Mouse (Mus musculus): ENCODE data around the gene Hmcn2.
A peak's percentile ranks its signal among the peaks of the same experiment; 100 is the strongest.

Hmcn2 gene

DNA sequence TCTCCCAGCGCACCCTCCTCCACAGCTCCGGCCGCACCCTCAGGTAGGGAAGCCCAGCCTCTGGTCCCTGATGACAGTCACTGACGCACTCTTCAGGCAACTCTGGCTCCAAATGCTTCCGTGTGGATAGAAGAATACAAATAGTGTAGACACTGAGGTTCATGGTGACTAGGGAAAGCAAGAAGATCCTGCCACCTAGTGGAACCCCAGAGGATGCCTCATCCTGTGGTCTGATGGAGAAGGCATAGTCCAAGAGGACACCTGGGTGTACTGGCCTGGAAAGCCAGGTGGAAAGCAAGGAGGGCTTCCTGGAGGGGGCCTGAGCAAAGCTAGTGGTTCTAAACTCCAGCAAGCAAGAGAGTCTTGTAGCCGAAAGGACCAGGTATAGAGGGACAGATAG, 106.7 kb downstream of the Hmcn2 start:
- DNase-seq, result peak in 1 of 2 experiments; percentile 29

DNA sequence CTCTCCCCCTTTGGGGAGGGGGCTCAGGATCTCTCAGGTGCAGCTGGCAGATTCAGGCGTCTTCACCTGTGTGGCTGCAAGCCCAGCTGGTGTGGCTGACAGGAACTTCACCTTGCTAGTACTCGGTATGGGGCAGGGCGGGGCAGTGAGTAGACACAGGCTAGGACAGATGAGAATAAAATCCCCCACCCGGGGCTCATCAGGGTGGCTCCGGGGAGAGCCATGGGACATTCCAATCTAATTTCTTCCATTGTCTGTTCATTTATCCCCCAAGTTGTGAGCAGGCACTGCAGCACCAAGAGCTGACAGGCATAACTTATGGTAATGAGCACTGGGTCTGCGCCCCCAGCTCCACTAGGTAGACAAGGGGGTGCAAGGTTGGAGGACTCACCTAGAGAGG, 108.4 kb downstream of the Hmcn2 start:
- no peak for DNase-seq

DNA sequence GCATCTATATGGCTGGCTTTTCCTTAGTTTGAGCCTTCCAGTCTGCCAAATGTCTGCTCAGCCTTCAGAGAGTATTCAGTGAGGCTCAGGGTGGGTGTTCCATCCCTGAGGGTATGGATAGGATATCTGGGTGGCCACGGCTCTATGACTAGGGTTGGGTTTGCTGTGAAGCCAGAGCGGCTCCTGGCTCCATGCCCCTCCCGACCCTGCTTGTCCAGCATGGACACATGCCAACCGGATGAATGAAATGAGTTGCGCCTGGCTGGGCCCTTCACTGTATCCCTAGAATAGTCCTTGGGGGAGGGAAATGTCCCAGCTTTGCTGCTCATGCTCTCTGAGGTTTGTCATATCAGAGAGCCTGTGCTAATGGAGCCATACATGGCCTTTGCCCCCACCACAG, 117.3 kb downstream of the Hmcn2 start:
- no peak for DNase-seq

DNA sequence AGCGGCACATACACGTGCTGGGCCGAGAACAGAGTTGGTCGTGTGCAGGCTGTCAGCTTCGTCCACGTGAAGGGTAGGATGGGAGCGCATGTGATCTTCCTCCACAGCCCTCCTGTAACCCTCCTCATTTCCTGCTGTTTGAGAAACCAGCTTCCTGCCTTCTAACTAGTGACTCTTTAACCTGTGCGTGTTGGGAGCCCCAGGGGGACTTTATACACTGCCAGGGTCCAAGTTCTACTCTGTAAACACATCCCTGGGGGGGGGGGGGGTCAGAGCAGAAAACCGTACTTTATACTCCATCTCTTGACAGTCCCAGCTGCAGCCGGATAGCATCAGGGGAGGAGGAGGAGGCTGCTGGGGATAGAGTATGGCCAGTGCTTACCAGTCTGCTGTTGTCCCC, 120.5 kb downstream of the Hmcn2 start:
- peak; percentile 74 to 85 for DNase-seq

DNA sequence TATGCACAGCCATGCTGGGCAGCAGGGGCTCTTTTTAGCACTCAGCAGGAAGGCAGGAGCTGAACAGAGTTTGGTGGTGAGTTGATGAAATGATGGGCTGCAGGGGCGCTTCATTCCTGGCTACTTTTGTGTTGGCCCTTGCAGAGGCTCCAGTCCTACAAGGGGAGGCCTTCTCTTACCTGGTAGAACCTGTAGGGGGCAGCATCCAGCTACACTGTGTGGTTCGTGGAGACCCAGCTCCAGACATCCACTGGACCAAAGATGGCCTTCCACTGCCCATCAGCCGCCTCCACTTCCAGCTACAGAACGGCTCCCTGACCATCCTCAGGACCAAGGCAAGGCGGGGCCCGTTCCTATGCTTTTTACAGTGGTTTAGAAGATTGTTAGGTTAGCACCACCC, 121.4 kb downstream of the Hmcn2 start:
- peak; percentile 80 to 87 for DNase-seq

DNA sequence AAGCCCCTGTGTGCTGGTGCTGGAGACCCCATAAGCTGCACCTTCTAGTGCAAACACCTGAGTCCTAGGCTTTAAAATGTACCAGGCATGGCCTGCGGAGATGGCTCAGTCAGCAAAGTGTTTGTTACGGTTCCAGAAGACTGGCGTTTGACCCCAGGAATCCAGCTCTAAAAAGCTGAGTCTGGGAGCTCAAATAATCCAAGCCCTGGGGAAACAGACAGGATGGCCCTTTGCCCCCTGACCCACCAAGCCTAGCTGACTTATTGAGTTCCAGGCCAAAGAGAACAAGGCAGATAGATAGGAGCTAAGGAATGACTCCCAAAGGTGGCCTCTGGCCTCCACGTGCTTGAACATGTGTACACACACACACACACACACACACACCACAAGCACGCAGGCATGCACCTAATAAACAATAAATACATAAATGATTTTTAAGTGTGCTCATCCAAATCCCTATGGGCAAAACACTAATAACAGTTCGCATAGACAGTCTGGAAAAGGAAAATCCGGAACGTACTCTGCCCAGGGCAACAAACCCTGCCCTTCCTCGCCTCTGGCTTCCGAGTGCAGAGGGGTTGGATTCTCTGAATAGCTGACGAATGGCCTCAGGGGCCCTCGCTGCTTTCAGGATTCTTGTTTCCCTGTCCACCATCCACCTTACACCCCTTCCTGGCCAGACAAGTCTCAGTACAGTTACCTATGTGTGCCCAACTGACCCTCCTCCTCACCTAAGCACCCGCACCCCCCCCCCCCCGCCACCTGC, 123.4 kb downstream of the Hmcn2 start:
- peak; percentile 70 to 80 for DNase-seq

DNA sequence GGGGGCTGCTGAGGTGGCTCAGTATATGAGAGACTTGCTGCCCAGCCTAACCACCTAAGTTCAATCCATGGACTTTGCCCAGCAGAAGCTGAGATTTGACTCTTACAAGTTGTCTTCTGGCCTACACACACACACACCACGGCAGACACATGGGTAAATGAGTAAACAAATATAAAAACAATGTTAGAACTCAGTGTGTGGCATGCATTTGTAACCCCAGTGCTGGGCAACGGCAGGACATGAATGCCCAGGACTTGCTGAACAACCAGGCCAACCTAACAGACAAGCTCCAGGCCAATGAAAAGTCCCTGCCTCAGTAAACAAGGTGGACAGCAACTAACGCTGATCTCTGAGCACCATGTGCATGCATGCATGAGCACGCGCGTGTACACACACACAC, 125.4 kb downstream of the Hmcn2 start:
- DNase-seq, result peak; percentile 66 to 85

DNA sequence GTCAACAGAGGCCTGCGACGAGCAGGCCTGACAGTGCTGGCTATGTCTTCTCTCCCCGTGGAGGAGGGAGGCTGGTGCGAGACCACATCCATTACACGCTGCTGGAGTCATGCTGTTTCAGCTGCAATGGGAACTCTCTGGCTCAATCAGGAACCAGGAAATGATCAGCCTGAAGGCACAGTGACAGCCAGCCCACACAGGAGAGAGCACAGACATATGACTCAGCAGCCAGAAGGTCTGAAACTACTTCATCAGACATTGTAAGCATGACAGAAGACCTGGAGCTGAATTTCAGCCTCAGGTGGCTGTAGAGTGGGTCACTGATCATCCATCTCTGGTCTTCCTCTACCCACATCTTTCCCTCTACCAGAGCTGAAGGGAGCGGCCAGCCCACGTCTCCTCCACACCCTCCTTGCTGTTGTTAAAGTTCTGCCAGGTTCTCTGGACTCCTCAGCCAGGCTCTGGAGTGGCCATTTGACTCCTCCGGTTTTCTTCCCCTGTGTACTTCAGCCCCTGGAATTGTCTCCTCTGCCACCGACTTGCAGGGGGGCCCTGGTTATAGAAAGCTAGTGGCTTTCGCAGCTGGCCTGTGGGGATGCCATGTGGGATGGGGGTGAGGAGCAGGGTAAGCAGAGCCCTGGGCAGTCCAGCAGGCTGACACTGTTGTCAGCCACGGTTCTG, 128.4 kb downstream of the Hmcn2 start:
- DNase-seq, result peak in 1 of 2 experiments; percentile 32

DNA sequence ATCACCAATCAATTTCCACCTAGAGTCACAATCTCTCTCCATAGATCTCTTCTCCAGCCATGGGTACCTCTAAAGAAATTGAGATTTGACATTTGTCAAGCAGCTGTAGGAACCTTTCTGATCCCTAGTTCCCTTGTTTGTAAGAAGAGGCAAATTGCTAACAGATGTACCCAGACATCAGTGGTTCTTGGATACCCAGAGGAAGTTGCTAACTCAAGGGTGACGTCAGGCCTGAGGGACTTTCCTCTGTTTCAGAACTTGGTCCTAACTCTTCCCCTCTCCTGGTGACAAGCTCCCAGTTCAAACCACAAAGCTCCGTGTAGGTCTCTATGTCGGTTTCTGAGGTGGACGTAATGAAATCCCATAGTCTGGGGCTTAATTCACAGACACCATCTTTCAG, 131.8 kb downstream of the Hmcn2 start:
- DNase-seq, result no peak

DNA sequence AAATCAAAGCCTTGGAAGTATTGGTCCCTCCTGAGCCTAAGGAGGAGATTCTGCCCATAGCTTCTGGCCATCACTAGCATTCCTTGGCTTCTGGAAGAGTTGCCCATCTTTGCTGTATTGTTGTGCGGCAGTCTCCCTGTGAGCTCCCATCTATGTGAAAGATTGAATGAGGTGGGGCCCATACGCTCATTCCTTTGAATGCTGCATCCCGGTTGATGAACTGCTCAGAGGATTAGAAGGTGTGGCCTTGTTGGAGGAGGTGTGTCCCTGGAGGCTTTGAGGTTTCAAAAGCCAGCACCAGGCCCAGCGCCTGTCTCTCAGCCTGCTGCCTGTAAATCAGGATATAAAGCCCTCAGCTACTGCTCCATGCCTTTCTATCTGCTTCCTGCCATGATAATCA, 132.2 kb downstream of the Hmcn2 start:
- DNase-seq, result no peak

DNA sequence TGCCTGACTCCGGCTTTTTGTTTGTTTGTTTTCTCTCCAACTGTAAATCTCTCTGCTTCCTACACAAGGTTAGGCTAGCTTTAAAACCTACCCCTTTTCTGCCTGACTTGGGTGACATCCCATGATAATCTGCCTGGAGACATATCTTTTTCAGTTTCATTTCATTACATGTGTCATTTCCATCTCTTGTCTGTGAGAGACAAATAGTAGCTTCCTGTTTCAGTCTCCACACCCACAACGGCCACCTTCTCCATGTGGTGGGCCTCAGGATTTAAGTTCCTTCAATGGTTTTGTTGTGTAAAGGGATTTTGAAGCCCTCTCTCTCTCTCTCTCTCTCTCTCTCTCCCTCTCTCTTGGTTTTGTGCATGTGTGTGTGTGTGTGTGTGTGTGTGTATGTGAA, 133.3 kb downstream of the Hmcn2 start:
- no peak for DNase-seq

DNA sequence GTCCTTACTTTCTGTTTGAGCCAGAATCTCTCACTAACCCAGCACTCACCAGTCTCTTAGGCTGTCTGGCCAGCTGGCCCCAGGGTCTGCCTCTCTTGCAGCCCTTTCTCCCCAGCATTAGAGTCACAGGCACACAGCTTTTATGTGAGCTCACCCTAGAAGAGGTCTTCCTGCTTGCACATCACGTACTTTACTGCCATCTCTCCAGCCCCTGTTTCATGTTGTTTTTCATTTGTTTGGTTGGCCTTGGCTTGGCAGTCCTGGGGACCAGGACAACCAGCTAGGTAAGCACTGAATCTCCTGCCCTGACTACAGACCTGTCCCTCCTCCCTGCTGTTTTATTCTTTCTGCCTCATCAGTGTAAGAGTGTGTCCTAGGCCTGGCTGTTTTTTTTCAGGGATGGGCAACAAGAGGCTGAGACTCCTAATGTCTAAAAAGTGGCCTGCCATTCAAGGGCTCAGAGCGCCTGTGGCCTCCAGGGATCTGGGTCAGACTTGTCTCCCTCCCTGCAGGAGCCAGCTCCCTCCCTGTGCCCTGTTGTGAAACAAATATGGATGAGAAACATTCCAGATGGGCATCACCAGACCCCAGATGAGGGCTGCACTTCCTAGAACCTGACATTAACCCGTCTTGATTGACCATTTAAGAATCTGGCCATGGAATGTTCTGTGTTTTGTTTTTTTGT, 134.7 kb downstream of the Hmcn2 start:
- DNase-seq, result no peak

DNA sequence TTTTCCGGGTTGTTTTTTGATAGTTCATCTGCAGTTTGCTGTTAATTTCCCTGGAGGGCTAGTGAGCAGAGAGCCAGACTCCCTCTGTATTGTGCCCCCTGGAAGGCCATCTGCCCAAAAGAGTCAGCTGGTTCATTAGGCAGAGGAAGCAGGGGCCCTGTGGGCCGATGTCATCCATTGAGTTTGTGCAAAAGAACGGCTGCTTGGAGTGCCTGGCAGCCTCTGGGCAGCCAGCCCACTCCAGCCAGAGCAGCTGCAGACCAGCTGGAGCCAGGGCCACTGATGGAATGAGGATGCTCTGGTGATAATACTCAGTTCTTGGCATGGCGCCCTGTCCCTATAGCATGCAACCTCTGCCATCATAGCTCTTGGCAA, 135.2 kb downstream of the Hmcn2 start:
- DNase-seq, result no peak

DNA sequence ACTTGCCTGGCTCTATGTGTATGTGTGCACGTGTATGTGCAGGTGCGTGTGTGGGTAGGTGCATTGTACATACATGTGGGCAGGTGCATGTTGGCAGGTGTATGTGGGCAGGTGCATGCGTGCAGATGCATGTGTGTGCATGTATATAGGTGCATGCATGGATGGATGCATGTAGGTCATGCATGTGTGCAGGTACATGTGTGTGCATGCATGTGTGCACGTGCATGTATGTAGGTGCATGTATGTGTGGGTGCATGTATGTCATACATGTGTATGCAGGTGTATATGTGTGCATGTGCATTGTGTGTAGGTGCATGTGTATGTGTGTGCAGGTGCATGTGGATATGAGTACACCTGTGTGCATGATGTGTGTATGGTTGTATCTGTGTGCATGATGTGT, 135.7 kb downstream of the Hmcn2 start:
- DNase-seq, result no peak

DNA sequence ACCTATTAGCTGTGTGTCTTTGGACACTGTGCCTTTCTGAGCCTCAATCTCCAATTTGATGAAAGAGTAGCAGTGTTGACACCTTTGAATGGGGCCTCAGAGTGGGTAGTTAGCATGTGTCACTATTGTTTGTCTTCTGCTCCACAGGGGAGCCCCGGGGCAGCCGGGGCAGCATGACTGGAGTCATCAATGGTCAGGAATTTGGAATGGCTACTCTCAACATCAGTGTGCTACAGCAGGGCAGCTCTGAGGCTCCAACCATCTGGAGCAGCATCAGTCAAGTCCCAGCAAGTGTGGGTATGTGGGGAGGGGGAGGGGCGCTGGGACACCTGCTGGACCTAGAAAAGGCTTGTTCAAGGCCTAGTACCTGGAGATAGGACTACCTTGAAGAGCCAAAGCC, 136.4 kb downstream of the Hmcn2 start:
- no peak for DNase-seq

DNA sequence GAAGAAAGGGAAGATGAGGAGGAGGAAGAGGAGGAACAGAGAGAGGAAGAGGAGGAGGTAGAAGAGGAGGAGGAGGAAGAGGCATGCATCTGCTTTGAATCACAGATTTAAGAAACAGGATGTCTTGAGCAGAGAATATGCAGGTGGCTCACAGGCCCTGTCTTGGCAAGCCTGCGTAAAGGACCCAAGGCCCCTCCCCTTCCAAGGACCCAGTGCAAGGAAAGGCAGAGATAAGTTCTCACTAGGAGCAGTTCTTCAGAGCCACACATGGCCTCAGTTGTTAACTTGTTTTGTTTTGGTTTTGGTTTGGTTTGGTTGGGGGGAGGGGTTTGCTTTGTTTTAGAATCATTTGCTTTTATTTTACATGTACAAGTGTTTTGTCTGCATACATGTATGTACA, 137.3 kb downstream of the Hmcn2 start:
- DNase-seq, result no peak

DNA sequence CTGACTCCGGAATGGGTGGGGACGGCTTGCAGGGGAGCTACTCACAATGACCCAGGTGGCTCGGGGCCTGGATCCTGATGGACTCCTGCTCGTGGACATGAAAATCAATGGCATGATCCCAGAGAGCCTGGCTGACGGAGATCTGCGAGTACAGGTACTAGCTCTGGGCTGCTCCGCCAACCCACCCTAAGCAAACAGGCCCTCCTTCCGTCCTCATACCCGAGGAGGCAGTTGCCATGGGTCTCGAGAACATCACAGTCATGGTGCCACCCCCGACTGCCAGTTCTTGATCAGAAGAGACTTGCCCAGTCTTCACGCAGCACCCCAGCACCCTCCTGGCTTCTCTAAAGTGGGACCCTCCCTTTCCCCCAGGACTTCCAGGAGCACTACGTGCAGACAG, 138.8 kb downstream of the Hmcn2 start:
- DNase-seq, result no peak

DNA sequence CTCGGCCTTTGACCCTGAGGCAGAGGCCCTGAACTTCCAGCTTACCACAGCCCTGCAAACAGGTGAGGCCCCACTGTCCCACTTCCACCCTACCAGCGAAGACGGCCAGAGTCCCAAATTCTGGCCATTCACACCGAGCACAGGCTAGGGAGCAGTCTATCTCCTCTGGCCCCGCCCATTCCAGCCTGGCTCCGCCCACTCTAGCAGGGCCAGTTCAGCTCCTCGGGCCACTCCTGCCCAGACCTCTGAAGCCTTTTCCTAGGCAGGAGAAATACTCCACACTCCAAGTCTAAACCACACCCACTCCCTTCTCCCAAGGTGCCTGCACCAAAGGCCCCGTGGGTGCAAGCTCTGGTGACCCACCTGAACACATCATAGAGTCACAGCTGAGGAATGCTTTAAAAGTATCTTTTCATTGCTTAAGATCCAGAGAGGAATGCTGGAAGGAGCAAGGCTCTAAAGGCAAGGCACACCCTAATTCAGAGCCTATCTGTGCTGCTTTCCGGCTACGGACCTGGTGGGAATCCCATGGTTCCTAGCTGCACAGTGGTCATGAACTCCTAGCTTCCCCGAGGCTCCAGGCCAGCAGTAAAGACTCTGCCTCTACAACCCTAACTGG, 139.5 kb downstream of the Hmcn2 start:
- peak; percentile 80 to 91 for DNase-seq

DNA sequence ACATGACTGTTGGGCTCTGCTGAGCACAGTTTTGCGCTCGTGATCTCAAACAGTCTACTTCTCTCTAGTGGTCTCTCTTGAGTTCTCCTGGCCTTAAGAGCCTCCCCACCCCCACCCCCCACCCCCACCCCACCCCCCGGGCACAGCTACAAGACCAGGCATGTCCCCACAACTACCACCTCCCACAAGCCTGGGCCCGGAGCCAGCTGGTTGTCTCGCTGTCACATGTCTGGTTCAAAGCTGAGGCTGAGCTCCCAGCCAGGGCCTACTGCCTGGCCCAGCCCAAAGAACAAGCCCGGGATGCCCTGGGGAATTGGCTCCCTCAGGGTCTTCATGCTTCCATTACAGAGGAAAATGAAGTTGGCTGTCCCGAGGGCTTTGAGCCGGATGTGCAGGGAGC, 140.1 kb downstream of the Hmcn2 start:
- peak; percentile 63 to 77 for DNase-seq

DNA sequence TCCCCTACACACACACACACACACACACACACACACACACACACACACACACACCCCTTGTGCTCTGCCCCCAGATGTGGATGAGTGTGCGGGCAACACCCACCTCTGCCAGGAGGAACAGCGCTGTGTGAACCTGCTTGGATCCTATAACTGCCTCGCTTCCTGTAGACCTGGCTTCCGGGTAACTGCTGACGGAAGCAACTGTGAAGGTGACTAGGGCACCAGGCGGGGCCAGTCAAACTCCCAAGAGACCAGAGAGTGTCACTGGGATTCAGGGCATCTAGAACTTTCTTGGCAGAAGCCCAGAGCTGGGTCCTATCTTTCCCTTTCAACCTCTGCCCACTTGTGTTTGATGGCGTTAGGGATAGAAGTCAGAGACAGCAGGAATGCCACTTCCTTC, 141.2 kb downstream of the Hmcn2 start:
- DNase-seq, result peak in 1 of 2 experiments; percentile 43

DNA sequence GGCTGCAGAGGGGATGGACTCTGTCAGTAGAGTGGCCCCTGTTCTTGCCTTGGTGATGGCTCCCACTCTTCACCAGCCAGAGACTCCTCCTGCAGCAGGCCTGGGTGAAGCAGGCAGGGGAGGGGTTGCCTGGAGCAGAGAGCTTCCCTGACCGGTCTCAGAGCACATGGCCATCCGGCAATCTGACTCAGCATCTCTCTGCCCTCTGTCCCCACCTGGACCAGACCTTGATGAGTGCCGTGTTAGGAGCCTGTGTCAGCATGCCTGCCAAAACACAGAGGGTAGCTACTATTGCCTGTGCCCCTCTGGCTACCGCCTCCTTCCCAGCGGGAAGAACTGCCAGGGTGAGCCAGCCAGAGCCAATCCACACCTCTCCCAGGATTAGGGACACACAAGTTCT, 144.2 kb downstream of the Hmcn2 start:
- DNase-seq, result peak; percentile 68 to 76

DNA sequence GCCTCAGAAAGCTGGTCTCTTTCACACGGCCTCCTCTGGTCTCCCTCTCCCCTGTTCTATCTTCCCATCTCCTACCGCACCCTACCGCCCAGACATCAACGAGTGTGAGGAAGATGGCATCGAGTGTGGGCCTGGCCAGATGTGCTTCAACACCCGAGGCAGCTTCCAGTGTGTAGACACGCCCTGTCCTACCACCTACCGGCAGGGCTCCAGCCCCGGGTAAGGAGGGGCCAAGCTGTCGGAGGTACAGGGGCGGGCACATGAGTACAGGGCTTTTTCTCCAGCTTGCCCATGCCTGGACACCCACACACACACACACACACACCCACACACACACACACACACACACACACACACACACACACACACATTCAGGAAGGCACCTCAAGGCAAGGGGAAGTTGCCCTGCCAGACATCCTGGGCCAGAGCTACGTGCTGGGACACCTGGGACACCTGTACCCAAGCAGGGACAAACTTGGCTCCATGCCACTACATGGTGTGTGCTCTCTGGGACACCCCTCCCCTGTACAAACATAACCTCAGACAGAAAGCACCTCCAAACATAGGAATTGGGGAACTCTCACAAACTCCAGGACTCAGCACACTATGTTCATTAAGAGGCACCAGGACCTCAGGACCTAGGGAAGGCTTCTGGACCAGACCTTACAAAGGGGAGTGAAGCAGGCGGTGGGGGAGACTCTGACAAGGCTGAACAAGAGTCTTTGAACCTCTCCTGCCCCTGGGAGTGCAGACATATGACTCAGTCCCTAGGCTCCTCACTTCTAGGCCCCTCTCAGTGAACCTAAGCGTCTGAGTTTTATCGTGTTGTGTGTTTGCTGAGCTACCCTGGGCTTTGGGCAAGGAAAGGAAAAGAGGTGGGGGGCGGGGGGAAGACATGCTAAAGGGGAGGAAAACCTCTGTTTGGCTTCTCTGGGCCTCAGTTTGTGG, 145.0 kb downstream of the Hmcn2 start:
- peak in 1 of 2 experiments; percentile 64 for DNase-seq
